Mouse (Mus musculus) forebrain, embryonic 16.5 days (tissue): ENCODE data around the gene Man1c1. TPM values are rescaled to one million over a fixed set of nuclear protein-coding genes. Genes with fewer than 3 reads are reported as not detected.

Experiments
- ATAC-seq: fragments of 200-750 bp; cut with Nextera tagmentation; 2 replicates; pipeline ENCODE4 v1.8.0; 2017; ENCODE audit warnings: mild to moderate bottlenecking, moderate library complexity
- H3K27ac ChIP-seq: fragments of 300-500 bp; sonication (generic); 2 replicates; pipeline ENCODE4 v1.5.1; 2014; ENCODE audit warnings: low read length, control low read depth
- H3K27me3 ChIP-seq: fragments of 300-500 bp; sonication (generic); replicated peaks from 2 replicates; pipeline ENCODE4 v1.6.1; 2014; ENCODE audit warnings: low read length; ENCODE audit not compliant: control insufficient read depth, insufficient read depth
- H3K36me3 ChIP-seq: fragments of 300-500 bp; sonication (generic); 2 replicates; pipeline ENCODE4 v1.6.1; 2014; ENCODE audit not compliant: control insufficient read depth, insufficient read depth
- H3K4me1 ChIP-seq: fragments of 300-500 bp; sonication (generic); replicated peaks from 2 replicates; pipeline ENCODE4 v1.6.1; 2014; ENCODE audit warnings: low read length; ENCODE audit not compliant: control insufficient read depth, insufficient read depth
- H3K4me2 ChIP-seq: fragments of 300-500 bp; sonication (generic); 2 replicates; pipeline ENCODE4 v1.6.1; 2014; ENCODE audit warnings: mild to moderate bottlenecking, low read length, control low read depth
- H3K4me3 ChIP-seq: fragments of 300-500 bp; sonication (generic); replicated peaks from 2 replicates; pipeline ENCODE4 v1.5.1; 2014; ENCODE audit warnings: mild to moderate bottlenecking, low read length, control low read depth
- H3K9ac ChIP-seq: fragments of 300-500 bp; sonication (generic); replicated peaks from 2 replicates; pipeline ENCODE4 v1.6.1; 2014; ENCODE audit warnings: low read depth, low read length, control low read depth
- H3K9me3 ChIP-seq: fragments of 300-500 bp; sonication (generic); 2 replicates; pipeline ENCODE4 v1.6.1; 2016; ENCODE audit warnings: low read length; ENCODE audit not compliant: control insufficient read depth
- WGBS: fragments of 180-500 bp; shearing (Covaris S2); extraction: QIAGEN DNeasy Blood & Tissue Kit; methylation state at CpG from one replicate; pipeline ENCODE4 v1.1.7; 2014; 5-methylcytosine and 5-hydroxymethylcytosine counted together
- polyA plus RNA-seq: library from polyadenylated mRNA; unstranded; fragments of >200 nt; fragmentation: Nextera tagmentation; extraction: Ambion mirVana; gene quantifications from 2 replicates; pipeline ENCODE4 v1.2.1, GENCODE M21; 2015

The Man1c1 gene
- polyA plus RNA-seq, 1 experiment from 2014 or later, result 2.3 TPM

- Histone ChIP-seq H3K4me2 (no peak overlapping the region), H3K27me3 (no peaks in the 10 kb centered on the region), H3K9me3 (peaks cover 6% of the 10 kb centered on the region), H3K9ac (no peak overlapping the region), H3K27ac (no peak overlapping the region), H3K4me3 (no peak overlapping the region), H3K36me3 (peaks cover 26% of the 10 kb centered on the region), H3K4me1 (peaks cover 28% of the 10 kb centered on the region)
- 61% methylated on average over 18 of the region's 18 CpGs for WGBS
- ATAC-seq, result no peak
Observed at GRCm38 (mm10) chr4:134548169-134548938, 155.7 kb downstream of the Man1c1 start.

- H3K27ac ChIP-seq, result no peak overlapping the region
- H3K9me3 ChIP-seq, result peaks cover 6% of the 10 kb centered on the region
- 64% methylated on average over 9 of the region's 9 CpGs for WGBS
- no peak for ATAC-seq
- H3K36me3 ChIP-seq, result peaks cover 31% of the 10 kb centered on the region
- H3K9ac ChIP-seq, result no peak overlapping the region
- no peaks in the 10 kb centered on the region for H3K27me3 ChIP-seq
- H3K4me3 ChIP-seq, result no peak overlapping the region
- no peak overlapping the region for H3K4me2 ChIP-seq
- H3K4me1 ChIP-seq, result peaks cover 24% of the 10 kb centered on the region
Observed at GRCm38 (mm10) chr4:134546814-134547705, 157.0 kb downstream of the Man1c1 start.

GRCm38 (mm10) chr4:134543261-134543660 lies 160.8 kb downstream of the Man1c1 start:
- Histone ChIP-seq H3K9me3 (no peaks in the 10 kb centered on the region), H3K4me3 (no peak overlapping the region), H3K4me2 (no peak overlapping the region), H3K36me3 (peaks cover 32% of the 10 kb centered on the region), H3K27ac (no peak overlapping the region), H3K4me1 (peaks cover 10% of the 10 kb centered on the region), H3K9ac (no peak overlapping the region), H3K27me3 (no peaks in the 10 kb centered on the region)
- ATAC-seq, result peak; percentile 83
- WGBS, result 6% methylated on average over 5 of the region's 5 CpGs

- ATAC-seq, result no peak
- no peaks in the 10 kb centered on the region for H3K27me3 ChIP-seq
- no peak overlapping the region for H3K4me3 ChIP-seq
- H3K9me3 ChIP-seq, result no peaks in the 10 kb centered on the region
- WGBS, result 94% methylated on average over 9 of the region's 9 CpGs
- no peak overlapping the region for H3K9ac ChIP-seq
- peaks cover 6% of the 10 kb centered on the region for H3K4me1 ChIP-seq
- H3K36me3 ChIP-seq, result peaks cover 32% of the 10 kb centered on the region
- no peak overlapping the region for H3K4me2 ChIP-seq
- no peak overlapping the region for H3K27ac ChIP-seq
Observed at GRCm38 (mm10) chr4:134542726-134543125, 161.4 kb downstream of the Man1c1 start.

GRCm38 (mm10) chr4:134538997-134539580 lies 165.0 kb downstream of the Man1c1 start:
- H3K4me2 ChIP-seq, result no peak overlapping the region
- 68% methylated on average over 10 of the region's 10 CpGs for WGBS
- H3K4me1 ChIP-seq, result peaks cover 10% of the 10 kb centered on the region
- no peak overlapping the region for H3K27ac ChIP-seq
- H3K9ac ChIP-seq, result no peak overlapping the region
- no peak overlapping the region for H3K4me3 ChIP-seq
- no peaks in the 10 kb centered on the region for H3K27me3 ChIP-seq
- no peaks in the 10 kb centered on the region for H3K9me3 ChIP-seq
- ATAC-seq, result no peak
- peaks cover 16% of the 10 kb centered on the region for H3K36me3 ChIP-seq

GRCm38 (mm10) chr4:134535787-134536151 lies 168.3 kb downstream of the Man1c1 start:
- Histone ChIP-seq H3K4me2 (peak overlapping the region; percentile 99), H3K4me3 (peak overlapping the region; percentile 96), H3K27me3 (no peaks in the 10 kb centered on the region), H3K9ac (peak overlapping the region; percentile 48), H3K9me3 (no peaks in the 10 kb centered on the region), H3K36me3 (peaks cover 7% of the 10 kb centered on the region), H3K27ac (no peak overlapping the region), H3K4me1 (peaks cover 17% of the 10 kb centered on the region)
- no peak; the same call in 1 of the 2 replicates for ATAC-seq
- WGBS, result 3% methylated on average over 8 of the region's 8 CpGs

GRCm38 (mm10) chr4:134534932-134535786 lies 168.9 kb downstream of the Man1c1 start, which contains the start of gene Mtfr1l:
Mtfr1l (minus strand) TSS chr4:134535387.
- no peaks in the 10 kb centered on the region for H3K9me3 ChIP-seq
- H3K27me3 ChIP-seq, result no peaks in the 10 kb centered on the region
- peaks cover 17% of the 10 kb centered on the region for H3K4me1 ChIP-seq
- H3K27ac ChIP-seq, result peak within 1 kb of the TSS; percentile 73
- peak within 1 kb of the TSS; percentile 82 for H3K9ac ChIP-seq
- peak; percentile 98 for ATAC-seq
- under 1% methylated on average over 60 of the region's 71 CpGs for WGBS
- H3K36me3 ChIP-seq, result peaks cover 11% of the 10 kb centered on the region
- H3K4me3 ChIP-seq, result peak within 1 kb of the TSS; percentile 96
- peak within 1 kb of the TSS; percentile 99 for H3K4me2 ChIP-seq

- whole genome bisulfite sequencing, result under 1% methylated on average over 57 of the region's 57 CpGs
- H3K36me3 ChIP-seq, result peaks cover 15% of the 10 kb centered on the region
- peak overlapping the region; percentile 99 for H3K4me2 ChIP-seq
- peak overlapping the region; percentile 73 for H3K27ac ChIP-seq
- ATAC-seq, result peak; percentile 9
- no peaks in the 10 kb centered on the region for H3K27me3 ChIP-seq
- peaks cover 17% of the 10 kb centered on the region for H3K4me1 ChIP-seq
- H3K4me3 ChIP-seq, result peak overlapping the region; percentile 96
- peak overlapping the region; percentile 82 for H3K9ac ChIP-seq
- H3K9me3 ChIP-seq, result no peaks in the 10 kb centered on the region
Observed at GRCm38 (mm10) chr4:134534124-134534886, 169.8 kb downstream of the Man1c1 start.
